Mouse (Mus musculus): ENCODE data around the gene Fabp6. TPM values are rescaled to one million over a fixed set of nuclear protein-coding genes. Genes with fewer than 3 reads are reported as not detected.

The Fabp6 gene
- total and polyA plus RNA-seq, 3 experiments: not detected

DNA sequence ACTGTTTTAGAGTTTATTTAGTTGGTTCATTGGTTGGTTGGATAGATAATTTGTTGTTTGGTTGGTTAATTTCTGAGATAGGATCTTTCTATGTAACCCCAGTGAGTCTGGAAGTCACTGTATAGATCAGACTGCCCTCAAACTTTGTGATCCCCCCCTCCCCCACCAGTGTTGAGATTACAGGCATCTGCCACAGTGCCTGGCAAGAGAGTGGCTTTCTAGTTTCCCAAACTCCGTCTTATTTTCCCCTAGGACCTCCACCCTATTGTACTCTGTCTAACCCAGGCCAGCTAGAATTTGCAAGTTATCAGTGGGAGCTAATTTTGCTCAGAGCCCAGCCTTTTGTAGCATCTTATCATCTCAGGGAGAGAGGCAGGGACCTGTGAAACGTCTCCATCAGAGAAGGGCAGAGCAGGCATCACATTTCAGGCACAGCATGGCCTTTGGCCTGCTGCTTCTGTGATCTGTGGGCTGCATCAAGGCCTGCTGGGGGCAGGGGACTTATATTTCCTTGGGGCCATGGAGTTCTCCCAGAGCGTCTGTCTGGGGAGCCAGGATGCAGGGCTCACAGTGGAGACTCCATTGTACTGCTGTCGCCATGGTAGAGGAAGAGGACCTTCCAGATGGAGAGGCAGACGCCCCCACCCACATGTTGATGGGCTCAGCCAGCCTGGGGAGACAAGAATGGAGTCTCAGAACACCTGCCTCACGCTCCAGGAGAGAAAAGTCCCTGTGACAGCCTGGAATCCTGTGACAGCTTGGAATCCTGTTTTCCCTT lies 41.6 kb downstream of the Fabp6 start:
- Histone ChIP-seq H3K27ac (no peak overlapping the region), H3K4me1 (ENCODE audit: control insufficient read depth, insufficient read depth, low read length) (peaks cover 2% of the 10 kb centered on the region), H3K9ac (ENCODE audit: low read depth, low read length) (no peak overlapping the region), H3K4me3 (no peak overlapping the region), H3K27me3 (ENCODE audit: control insufficient read depth, insufficient read depth, low read length) (no peaks in the 10 kb centered on the region), H3K79me2 (replicated peaks; ENCODE audit: control insufficient read depth, insufficient read depth, low read length) (no peaks in the 10 kb centered on the region), H3K36me3 (ENCODE audit: control insufficient read depth, insufficient read depth, low read length) (no peaks in the 10 kb centered on the region)
- WGBS: 36% methylated on average over 6 of the region's 6 CpGs
- TF ChIP-seq POLR2A (IDR thresholded peaks at IDR 0.05; ENCODE audit: insufficient read depth, low read depth, low read length) (no peak), CTCF (IDR thresholded peaks at IDR 0.05) (no peak), EP300 (IDR thresholded peaks at IDR 0.05; ENCODE audit: insufficient read depth, low read depth, low read length) (no peak)
- intact Hi-C loops (cut with DNase I): loop anchor here (2.0 kb wide), 1 partner anchor 65 kb away; no protein-coding TSS in a partner anchor
- no peak for DNase-seq

DNA sequence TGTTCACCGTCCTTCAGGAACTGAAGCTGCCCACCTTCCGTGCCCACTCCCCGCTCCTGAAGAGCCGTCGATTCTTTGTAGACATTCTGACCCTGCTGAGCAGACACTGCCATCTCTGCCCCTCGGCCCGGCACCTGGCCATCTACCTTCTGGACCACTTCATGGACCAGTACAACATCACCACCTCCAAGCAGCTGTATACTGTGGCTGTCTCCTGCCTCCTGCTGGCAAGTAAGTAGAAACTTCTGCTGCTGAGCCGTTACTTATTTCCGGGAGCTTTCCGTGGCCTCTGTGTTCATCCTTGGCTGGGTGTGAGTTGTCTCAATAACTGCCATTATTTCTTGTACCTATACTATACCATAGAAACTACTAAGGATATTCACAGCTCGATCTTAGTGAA lies 44.8 kb downstream of the Fabp6 start:
- no peak overlapping the region for H3K9ac ChIP-seq (ENCODE audit: low read depth, low read length)
- WGBS: 81% methylated on average over 11 of the region's 11 CpGs
- H3K79me2 ChIP-seq (replicated peaks; ENCODE audit: control insufficient read depth, insufficient read depth, low read length): no peaks in the 10 kb centered on the region
- TF ChIP-seq POLR2A (IDR thresholded peaks at IDR 0.05; ENCODE audit: insufficient read depth, low read depth, low read length) (no peak), CTCF (IDR thresholded peaks at IDR 0.05) (peak; percentile 51), EP300 (IDR thresholded peaks at IDR 0.05; ENCODE audit: insufficient read depth, low read depth, low read length) (no peak)
- DNase-seq: no peak
- H3K36me3 ChIP-seq (ENCODE audit: control insufficient read depth, insufficient read depth, low read length): no peaks in the 10 kb centered on the region
- intact Hi-C loops (cut with DNase I): no loop called here
- no peak overlapping the region for H3K4me3 ChIP-seq
- H3K4me1 ChIP-seq (ENCODE audit: control insufficient read depth, insufficient read depth, low read length): no peaks in the 10 kb centered on the region
- H3K27ac ChIP-seq: no peak overlapping the region
- H3K27me3 ChIP-seq (ENCODE audit: control insufficient read depth, insufficient read depth, low read length): no peaks in the 10 kb centered on the region

- intact Hi-C loops (cut with DNase I): no loop called here
- Histone ChIP-seq H3K4me3 (no peak overlapping the region), H3K79me2 (replicated peaks; ENCODE audit: control insufficient read depth, insufficient read depth, low read length) (no peaks in the 10 kb centered on the region), H3K4me1 (ENCODE audit: control insufficient read depth, insufficient read depth, low read length) (peaks cover 11% of the 10 kb centered on the region), H3K27ac (no peak overlapping the region), H3K27me3 (ENCODE audit: control insufficient read depth, insufficient read depth, low read length) (no peaks in the 10 kb centered on the region), H3K36me3 (ENCODE audit: control insufficient read depth, insufficient read depth, low read length) (no peaks in the 10 kb centered on the region), H3K9ac (ENCODE audit: low read depth, low read length) (no peak overlapping the region)
- TF ChIP-seq EP300 (IDR thresholded peaks at IDR 0.05; ENCODE audit: insufficient read depth, low read depth, low read length) (no peak), POLR2A (IDR thresholded peaks at IDR 0.05; ENCODE audit: insufficient read depth, low read depth, low read length) (no peak), CTCF (IDR thresholded peaks at IDR 0.05) (no peak)
- DNase-seq: no peak
- WGBS: 92% methylated on average over 6 of the region's 6 CpGs
Measured at GRCm38 (mm10) chr11:43552675-43553074, 48.7 kb downstream of the Fabp6 start.

GRCm38 (mm10) chr11:43551756-43552155 lies 49.6 kb downstream of the Fabp6 start:
- H3K27me3 ChIP-seq (ENCODE audit: control insufficient read depth, insufficient read depth, low read length): no peaks in the 10 kb centered on the region
- WGBS: 85% methylated on average over 3 of the region's 3 CpGs

DNA sequence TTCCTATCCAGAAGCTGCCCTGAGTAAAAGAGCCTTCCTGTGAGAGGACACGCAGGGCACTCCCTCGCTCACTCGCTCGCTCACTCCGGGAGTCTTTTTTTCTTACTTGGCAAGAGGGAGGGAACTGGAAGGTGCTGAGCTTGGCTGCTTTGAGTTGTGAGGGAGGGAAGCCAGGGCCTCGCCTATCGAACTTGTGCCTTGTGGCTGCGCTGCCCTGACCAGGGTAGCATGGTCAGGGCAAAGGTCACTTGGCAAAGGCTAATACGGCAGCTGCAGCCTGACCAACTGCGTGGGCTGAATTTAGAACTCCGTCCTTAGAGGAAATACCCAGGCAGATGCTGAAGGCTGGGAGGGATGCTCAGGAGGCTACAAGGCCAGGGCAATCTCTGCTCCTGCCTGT lies 51.6 kb downstream of the Fabp6 start:
- intact Hi-C loops (cut with DNase I): loop anchor here (2.0 kb wide), 1 partner anchor 19 kb away; no protein-coding TSS in a partner anchor
- no peak for TF ChIP-seq CTCF (IDR thresholded peaks at IDR 0.05)
- TF ChIP-seq EP300 (IDR thresholded peaks at IDR 0.05; ENCODE audit: insufficient read depth, low read depth, low read length): 0 out of 2 replicates have a peak, but pooled peaks have one; percentile 29
- peaks cover 11% of the 10 kb centered on the region for H3K4me1 ChIP-seq (ENCODE audit: control insufficient read depth, insufficient read depth, low read length)
- no peaks in the 10 kb centered on the region for H3K27me3 ChIP-seq (ENCODE audit: control insufficient read depth, insufficient read depth, low read length)
- no peaks in the 10 kb centered on the region for H3K36me3 ChIP-seq (ENCODE audit: control insufficient read depth, insufficient read depth, low read length)
- 13% methylated on average over 11 of the region's 11 CpGs for WGBS
- peak; percentile 51 to 76 for DNase-seq
- H3K9ac ChIP-seq (ENCODE audit: low read depth, low read length): no peak overlapping the region
- H3K79me2 ChIP-seq (replicated peaks; ENCODE audit: control insufficient read depth, insufficient read depth, low read length): no peaks in the 10 kb centered on the region
- H3K4me3 ChIP-seq: no peak overlapping the region
- no peak overlapping the region; the same call in 1 of the 2 replicates for H3K27ac ChIP-seq

More at GRCm38 (mm10) chr11:43551756-43552155, 49.6 kb downstream of the Fabp6 start:
- H3K79me2 ChIP-seq (replicated peaks; ENCODE audit: control insufficient read depth, insufficient read depth, low read length): no peaks in the 10 kb centered on the region
- DNase-seq: no peak
- H3K36me3 ChIP-seq (ENCODE audit: control insufficient read depth, insufficient read depth, low read length): no peaks in the 10 kb centered on the region
- H3K4me1 ChIP-seq (ENCODE audit: control insufficient read depth, insufficient read depth, low read length): peaks cover 11% of the 10 kb centered on the region
- H3K27ac ChIP-seq: no peak overlapping the region
- intact Hi-C loops (cut with DNase I): no loop called here
- H3K9ac ChIP-seq (ENCODE audit: low read depth, low read length): no peak overlapping the region
- no peak overlapping the region for H3K4me3 ChIP-seq
- TF ChIP-seq EP300 (IDR thresholded peaks at IDR 0.05; ENCODE audit: insufficient read depth, low read depth, low read length) (no peak), CTCF (IDR thresholded peaks at IDR 0.05) (no peak), POLR2A (IDR thresholded peaks at IDR 0.05; ENCODE audit: insufficient read depth, low read depth, low read length) (no peak)

All from heart, adult 2 months (tissue).